Mouse (Mus musculus): ENCODE results near the gene Prdm11.

DNA sequence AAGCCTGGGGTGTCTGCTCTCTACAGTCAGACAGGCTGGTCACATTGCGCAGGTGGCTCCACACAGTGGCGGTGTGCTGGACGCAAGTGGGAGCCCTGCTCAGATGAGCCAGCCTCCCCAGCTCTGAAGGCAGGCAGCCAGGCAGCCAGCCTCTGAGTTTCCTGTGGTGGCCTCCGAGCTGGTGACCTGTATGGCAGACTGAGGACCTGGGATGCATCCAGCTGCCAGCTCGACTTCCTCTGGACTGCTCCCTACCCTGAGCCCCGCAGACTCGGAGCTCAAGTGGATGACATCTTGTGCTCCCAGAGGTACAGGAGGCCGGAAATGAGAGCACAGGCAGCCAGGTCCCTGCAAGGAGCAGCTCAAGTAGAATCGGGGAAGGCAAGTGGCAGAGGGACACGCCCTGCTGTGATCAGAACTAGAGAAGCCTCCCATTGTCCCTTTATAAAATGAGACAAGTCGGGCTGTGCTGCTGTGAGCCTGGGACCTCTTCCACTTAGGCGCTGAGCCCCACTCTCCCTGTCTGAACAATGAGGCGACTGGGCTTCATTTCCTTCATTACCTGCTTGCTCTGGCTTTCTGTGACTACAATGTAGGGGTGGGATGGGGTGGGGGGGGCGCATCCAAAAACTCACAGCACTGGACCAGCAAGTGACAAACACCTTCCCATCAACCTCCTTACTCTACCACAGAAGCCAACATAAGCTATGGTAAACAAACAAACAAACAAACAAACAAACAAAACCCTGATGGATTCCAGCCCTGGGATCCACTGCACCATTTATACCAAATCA is 16.5 kb downstream of the Prdm11 start:
- no peak for TF ChIP-seq CTCF (IDR thresholded peaks at IDR 0.05; ENCODE audit: low read depth, low read length)
- TF ChIP-seq GATA1 (IDR thresholded peaks at IDR 0.05; ENCODE audit: borderline replicate concordance, low read length), result no peak
- no peak for TF ChIP-seq POLR2AphosphoS5 (IDR thresholded peaks at IDR 0.05; ENCODE audit: insufficient replicate concordance, low read depth, low read length)

All from G1E (cell line).